Mouse (Mus musculus) left cerebral cortex, postnatal 14 days (tissue): ENCODE measurements around the gene Foxa1. TPM values are rescaled to one million over a fixed set of nuclear protein-coding genes. Genes with fewer than 3 reads are reported as not detected.

ENCODE experiments used
- DNase-seq, 2 experiments: peaks; one replicate each; pipeline ENCODE4 v3.0.0; 2021 to 2022; ENCODE audit warnings: low spot score in 2 of 2, mixed read lengths in 1 of 2
- intact Hi-C: fragments of 180-260 bp; cut with DNase I; formaldehyde crosslinking; loops from one replicate; pipeline ENCODE4 v1.15.1; 2025
- total RNA-seq, 2 experiments: library from RNA; stranded (reverse); gene quantifications; 2 replicates each; pipeline ENCODE4 v1.2.3; 2021

Gene Foxa1
- total RNA-seq, 2 experiments from 2014 or later = not detected

- intact Hi-C loops = no loop called here
- DNase-seq = no peak
These were observed 35.6 kb downstream of the Foxa1 start for GRCm38 (mm10) chr12:57511127-57511526.

DNA sequence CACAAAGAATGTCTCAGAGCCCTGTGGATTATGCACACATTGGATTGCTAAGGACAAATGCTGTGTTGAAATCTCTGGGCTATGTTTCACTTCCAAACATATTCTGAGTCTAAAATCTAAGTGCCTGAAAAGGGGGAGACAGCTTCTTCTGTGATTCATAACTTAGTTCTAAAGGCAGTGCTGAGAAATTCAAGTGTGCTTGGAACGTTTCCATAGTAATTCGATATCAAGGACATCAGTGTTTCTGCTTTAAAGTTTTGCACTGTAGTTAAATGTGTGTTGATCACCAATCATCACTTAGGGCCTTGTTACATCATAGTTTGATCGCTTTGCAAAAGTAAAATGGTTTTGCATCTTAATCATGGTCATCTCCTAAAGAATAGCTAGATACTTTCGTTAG, 37.0 kb downstream of the Foxa1 start:
- intact Hi-C loops = no loop called here

DNA sequence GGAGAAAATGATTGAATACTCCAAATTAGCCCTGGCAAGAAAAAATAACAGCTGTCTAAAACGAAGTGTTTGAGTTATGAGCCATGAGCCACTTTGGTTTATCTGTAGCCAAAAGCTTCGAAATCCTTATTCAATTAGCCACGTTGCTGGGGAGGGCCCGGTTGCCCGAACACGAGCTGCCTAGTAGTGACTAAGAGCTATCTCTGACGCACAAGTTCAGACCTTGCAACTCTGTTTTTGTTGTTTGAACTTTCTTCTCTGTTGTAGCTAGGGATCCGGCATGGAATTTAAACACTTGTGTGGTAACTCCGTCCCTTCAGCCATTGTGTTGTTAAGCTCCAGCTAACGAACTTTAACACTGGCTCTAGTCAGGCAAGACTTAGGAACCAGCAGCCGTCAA, 37.8 kb downstream of the Foxa1 start:
- no peak for DNase-seq
- intact Hi-C loops = no loop called here

More for the DNA sequence above, 37.0 kb downstream of the Foxa1 start:
- no peak for DNase-seq

DNA sequence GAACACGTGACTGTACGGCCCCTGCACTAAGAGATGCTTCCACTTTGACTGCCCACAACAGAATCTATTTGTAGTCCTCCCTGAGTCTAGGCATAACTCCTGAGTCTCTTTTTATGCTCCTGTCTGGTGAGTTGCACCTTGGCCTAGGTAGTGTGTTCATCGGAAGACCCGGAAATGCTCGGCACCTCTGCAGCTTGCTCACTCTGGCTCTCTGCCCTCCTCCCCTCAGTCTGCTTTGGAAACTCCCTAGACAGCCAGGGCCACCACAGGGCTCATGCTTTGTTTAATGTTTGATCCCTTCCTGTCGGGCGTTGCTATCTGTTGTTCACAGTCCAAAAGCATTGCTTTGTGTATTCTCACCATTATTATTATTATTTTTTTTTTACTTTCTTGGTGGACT, 41.4 kb downstream of the Foxa1 start:
- no peak for DNase-seq
- intact Hi-C loops = no loop called here

DNA sequence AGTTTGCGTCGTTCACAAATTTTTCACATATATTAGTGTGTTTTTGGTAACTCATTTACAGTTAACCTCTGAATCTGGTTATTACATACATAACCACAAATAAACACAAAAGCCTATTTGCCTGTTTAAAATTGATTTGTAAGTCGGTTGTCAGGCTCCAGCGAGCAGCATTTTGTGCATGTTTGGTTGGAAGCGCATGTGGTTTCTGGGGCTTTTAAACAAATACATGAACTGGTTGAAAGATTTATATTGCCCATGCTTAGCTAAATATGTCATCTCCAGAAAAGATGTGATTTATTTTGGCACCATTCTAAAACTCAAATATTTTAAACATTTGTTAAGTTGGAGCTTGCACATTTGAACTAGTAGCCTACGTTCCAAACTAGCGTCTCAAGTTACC, 46.5 kb downstream of the Foxa1 start:
- no peak for DNase-seq
- intact Hi-C loops = no loop called here

DNA sequence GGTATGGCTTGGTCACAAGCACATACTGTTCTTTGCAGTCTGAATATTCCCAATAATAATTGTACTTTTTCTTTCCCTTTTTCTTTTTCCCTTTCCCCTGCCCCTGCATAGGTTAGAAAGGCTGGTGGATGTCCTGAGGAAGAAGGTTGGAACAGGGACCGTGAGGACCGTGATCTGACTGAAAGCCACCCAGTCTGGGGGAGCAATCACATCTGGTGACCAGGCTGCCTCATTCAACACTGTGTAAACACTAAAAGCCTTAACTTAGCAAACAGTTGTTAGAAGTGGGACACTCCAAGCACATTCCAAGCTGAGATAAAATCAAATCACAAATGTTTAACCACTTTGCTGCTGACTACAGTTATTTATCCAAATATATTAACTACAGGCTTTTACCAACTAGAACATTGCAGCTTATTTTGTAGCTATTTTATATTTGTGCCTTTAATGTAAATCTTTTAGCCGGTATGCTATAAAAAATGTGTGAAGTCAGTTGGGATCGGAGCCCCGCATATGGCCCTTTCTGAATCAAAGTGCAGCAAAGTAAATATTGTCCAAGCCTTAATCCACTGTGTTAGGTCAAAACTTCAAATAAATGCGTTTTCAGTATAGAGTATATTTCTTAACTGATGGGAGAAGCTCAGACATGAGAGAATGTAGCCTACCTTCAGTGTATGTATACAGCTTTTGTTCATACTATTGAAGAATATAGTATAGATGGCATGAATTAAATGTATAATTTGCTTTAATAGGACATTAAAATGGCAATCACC, 50.2 kb downstream of the Foxa1 start:
- no peak for DNase-seq
- intact Hi-C loops = no loop called here

Other genes starting within 250 kb of the Foxa1 start
- under 1 TPM; 0.24 to 0.57 TPM for gene Ttc6, start 17.2 kb upstream of the Foxa1 start, total RNA-seq